Mouse (Mus musculus) layer of hippocampus, postnatal 10 days (tissue): ENCODE measurements around the gene Mgme1. TPM values are rescaled to one million over a fixed set of nuclear protein-coding genes. Genes with fewer than 3 reads are reported as not detected.

ENCODE experiments used
- DNase-seq, 2 experiments: peaks; one replicate each; pipeline ENCODE4 v3.0.0; 2021; ENCODE audit warnings: low spot score in 2 of 2
- total RNA-seq, 2 experiments: library from RNA; stranded (reverse); gene quantifications; 2 replicates each; pipeline ENCODE4 v1.2.3; 2021

Mgme1 gene
- total RNA-seq, 2 experiments from 2014 or later: 2.9 to 3.2 TPM

DNA sequence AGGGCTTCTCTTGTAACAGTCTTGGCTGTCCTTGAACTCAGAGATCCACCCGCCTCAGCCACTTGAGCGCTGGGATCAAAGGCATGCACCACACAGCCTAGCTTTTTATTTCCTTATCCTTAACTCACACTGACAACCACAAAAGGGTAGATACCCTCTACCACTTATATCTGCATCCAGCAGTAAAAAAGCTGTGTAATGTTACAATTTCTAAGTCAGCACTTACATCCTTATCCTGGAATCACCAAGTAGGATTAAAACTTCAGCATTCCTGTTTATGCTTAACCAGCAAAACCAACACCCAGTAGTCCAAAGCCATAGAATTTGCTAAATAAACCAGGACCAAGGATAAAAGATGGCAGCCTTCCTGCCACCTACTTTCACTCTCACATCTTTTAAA is 7.6 kb upstream of the Mgme1 start:
- DNase-seq: no peak

DNA sequence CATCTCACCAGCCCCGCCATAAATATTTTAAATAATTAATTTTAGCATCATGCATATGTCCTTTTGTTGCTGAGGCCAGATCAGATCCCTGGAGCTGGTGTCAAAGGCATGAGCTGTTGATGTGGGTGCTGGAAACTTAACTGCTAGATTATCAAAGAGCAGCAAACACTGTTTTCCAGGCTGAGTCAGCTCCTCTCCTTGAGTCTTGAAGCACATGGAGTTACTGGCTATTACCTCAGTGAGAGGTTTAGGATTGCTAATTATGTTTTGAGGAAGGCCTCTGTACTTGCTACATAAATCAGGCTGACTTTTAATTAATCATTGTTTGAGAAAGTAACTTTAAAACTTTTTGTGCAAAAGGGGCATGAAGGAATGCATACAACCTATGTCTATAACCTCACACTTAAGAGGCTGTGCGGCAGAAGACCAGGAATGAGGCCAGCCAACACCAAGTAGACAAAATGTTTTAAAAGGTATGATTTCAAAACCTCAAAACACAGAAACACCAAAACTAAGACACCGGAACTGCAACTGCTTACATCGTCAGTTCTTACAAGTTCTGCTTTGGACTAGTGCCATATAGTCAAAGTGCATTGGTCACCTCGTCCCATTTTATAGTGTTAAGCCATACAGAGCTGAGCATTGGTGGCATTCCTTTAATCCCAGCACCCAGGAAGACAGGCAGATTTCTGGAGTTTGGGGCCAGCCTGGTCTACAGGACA is 5.9 kb upstream of the Mgme1 start:
- DNase-seq: no peak

DNA sequence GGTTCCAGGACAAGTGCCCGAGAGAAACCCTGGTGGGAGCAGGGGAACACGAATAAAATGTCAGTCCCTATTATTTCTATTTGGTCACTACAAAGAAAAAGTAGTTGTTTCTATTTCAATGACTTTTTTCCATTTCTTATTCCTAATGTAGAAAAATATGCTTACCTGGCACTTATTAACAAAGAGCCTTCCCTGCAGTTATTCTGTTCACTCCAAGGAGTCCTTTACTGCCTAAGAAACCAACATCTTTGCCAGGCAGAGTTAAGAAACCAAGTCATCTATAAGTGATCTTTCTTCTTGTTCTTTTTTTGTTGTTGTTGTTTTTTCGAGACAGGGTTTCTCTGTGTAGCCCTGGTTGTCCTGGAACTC is 5.4 kb upstream of the Mgme1 start:
- no peak for DNase-seq

DNA sequence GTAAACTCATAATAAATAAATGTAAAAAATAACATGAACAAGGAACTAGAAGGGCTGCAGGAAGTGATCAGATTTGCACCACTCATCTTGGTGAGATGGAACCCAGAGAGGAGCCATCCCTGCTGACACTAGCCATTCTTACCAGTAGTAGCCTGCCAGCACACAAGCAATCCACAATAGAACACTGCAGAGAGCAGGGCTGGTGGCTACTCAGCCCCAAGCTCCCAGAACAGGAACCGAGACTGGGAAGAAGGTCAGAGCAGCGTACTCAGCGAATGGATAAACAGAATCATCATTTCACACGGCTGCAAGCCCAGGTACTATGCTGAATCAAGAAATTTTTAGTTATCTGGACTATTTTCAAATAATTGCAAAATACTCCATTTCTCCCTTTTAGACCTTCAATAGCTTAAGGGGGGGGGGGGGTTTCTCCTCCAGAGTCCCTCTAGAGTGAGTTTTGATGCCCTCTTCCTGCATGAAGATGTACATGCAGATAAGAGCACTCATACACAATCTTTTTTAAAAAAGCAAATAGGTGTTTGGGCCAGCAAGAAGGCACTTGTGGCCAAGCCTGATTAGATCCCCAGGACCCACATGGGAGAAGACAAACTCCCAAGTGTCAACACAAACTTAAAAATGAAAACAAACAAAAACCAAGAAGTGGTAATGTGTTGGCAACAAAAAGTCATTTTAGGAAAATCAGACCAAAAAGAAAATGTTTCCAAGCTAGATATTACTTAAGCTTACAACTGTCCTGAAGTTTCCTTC is 4.4 kb upstream of the Mgme1 start:
- no peak for DNase-seq

DNA sequence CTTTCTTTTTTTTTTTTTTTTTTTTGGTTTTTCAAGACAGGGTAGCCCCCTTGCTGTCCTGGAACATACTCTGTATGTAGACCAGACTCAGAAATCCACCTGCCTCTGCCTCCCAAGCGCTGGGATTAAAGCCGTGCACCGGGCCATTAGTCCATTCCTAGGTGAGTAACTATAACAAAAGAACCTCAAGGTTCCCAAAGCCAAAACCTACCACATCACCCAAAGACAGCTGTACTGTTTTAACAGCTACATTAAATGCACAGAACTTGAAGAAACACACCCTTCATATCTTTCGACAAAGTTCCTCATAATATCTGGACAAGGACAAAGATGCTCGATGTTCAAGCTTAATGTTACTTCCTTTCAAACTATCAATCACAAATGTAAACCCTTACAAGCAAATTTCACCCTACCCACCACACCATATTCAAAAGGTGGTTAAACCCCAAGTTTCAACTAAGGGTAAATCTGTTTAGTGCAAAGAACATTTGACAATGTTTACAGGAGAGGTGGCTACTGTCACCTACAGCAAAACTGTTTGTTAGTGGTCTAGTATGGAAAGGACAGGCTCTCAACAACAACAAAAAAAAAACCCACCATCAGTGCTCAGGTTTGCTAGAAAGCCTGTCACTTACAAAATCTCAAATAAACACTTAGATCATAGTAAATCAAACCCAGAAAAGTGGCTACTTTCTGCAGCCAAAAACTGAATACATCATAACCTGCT is 3.3 kb upstream of the Mgme1 start:
- no peak for DNase-seq

DNA sequence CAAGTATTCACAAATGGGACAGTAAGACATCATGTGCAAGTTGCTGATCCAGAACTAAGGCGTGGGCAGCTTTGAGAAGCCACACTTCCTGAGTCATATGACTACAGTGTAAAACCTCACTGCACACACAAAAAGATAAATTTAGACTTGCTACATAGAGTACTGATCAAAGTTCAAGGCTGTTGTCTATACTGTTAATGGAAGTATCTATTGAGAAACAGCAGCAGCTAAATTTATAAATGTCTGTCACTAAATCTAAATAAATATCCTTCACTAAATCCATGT is 2.8 kb upstream of the Mgme1 start:
- DNase-seq: no peak

DNA sequence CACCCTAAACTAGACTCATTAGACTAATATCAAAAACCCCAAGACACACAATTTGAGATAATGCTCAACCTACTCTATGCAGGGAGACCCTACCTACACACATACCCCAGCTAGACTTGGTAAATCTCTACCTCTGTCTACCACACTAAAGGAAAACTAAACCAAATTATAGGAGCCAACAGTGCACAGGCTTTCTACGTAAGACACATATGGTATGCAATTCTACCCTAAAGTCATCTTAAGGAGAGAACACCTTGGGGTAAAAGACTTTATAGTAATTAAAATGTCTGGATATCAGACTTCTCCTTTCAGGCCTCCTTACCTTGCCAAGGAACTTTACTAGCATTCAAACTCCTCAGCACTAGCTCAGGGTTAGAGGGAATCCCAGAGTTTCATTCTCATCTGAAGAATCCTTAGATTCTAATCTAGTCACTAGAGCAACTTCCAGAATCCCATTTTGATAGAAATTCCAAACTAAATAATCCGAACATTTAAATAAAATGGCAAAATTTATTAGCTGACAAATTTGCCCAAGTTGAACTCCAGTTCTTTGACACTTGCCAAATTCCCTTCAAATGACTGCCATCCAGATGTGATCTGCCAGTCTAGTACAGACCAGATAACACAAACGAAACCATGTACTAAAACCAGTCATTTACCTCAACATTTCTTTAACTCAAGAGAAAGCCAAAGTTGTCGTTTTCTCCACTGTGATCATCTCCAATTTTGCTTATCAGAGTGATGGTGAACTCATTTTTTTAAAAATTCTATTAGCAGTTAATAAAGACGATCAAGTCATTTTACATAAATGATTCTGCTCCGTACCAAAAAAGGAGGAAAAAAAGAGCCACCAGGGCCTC is 1.8 kb upstream of the Mgme1 start:
- no peak for DNase-seq

DNA sequence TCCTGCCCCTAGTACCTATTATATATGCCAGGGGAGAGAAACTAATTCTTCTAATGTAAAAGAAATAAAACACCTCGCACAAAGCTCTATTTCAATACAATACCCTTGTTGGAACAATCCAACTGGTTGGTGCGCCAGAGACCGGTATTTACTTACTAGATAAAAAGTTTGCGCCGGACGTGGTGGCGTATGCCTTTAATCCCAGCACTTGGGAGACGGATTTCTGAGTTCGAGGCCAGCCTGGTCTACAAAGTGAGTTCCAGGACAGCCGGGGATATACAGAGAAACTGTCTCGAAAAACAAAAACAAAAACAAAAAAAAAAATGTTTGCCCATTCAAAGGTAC is 1.2 kb upstream of the Mgme1 start:
- no peak for DNase-seq

DNA sequence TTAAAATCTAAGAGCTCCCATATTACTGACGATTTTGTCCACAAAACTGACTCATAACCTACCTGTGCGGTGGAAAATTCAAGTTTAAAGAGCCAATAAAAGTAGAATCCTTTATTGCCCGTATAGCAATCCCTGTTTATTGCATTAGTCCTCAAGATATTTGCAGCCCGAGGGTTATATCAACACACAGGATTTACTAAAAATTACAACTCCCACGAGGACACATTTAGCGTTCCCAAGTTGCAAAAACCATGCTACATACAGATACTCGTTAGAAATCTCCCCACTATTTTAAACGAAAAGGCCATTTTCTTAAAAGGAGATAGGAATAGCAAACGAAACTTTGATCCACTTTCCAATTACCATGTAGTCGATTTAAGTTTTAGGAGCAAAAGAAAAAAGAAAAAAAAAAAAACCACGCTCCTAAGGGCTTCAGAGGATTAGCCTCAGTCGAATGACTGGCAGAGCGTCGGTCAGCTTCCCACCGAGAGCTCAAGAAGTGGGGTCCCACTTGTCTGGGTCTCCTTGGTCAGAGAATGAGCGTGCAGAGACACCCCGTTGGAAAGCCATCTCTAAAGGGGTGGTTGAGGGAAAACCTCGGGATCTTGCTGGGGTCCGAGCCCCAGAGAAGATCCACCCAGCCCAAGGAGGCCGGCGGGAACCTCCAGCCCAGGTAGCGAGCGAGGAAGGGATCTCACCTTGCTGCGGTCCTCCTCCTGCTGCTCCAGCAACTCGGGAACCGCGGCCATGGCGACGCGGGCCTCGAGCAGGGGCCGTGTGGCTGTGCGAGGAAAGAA is 586 bp upstream of the Mgme1 start:
- no peak for DNase-seq

DNA sequence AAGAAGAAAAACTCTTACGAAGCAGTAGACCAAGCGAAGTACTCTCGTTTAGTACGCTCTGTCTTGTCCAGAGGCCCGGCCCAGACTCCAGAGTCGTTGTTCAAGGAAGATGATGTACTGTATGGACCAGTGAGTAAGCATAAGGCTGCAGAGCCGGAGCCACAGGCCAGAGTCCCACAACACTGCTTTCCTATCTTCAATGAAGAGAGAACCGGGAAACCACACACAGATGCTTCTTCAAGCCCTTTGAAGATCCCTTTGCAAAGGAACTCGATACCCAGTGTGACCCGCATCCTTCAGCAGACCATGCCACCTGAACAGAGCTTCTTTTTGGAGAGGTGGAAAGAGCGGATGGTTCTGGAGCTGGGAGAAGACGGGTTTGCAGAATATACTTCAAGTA is 1.6 kb downstream of the Mgme1 start:
- no peak for DNase-seq

DNA sequence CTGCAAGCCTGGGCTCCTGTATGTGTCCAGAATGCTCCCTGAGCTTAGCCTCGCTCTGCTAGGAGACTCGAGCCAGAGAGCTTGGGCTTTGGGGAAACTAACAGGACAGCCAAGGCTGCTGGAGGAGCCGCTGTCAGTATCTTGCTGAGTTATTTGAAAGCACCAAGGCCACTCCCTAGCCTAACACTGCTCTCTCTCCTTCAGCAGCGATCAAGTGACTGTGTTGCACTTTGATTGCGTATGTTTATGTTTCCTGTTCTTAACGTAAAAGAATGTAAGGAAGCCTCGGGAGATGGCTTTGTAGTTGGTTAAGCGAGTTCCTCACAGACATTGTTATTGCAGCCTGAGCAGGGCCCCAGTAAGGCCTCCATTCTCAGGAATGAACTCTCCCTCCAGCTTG is 4.3 kb downstream of the Mgme1 start:
- no peak for DNase-seq

DNA sequence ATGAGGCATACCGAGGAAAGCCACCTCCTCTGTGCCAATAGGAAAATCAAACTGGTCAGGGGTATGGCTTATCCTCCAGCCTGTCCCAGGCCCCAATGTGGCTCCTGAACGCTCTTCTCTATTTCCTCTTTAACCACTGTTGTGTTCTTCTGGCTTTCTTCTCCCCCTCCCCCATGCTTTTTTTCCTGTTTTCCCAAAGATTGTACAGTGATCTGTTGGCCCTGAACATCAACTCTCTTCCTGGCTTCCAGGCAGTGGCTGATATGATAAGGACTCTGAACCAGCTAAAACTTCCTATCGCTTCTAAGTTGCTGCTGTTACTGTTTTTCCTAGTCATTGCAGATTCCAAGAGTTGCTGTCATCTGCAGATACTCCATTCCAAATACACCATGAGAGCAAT is 6.4 kb downstream of the Mgme1 start:
- DNase-seq: no peak

DNA sequence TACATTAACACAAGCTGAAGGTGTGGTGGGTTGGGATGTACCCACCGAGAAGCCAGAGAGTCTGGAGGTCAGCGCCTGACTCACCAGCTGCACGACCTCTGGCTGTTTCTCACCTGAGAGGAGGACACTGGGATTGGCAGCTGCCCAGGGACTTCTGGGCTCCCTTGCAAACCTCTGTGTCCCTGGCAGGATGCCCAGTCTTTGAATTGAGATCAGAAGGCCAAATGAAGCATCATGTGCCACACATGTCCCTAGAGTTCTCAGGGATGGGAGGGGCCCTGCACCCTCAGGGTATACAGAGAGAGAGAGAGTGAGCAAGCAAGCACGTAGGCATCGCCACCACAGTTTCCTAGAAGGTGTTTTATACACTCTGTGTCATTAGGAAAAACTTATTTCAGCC is 9.3 kb downstream of the Mgme1 start:
- no peak for DNase-seq

DNA sequence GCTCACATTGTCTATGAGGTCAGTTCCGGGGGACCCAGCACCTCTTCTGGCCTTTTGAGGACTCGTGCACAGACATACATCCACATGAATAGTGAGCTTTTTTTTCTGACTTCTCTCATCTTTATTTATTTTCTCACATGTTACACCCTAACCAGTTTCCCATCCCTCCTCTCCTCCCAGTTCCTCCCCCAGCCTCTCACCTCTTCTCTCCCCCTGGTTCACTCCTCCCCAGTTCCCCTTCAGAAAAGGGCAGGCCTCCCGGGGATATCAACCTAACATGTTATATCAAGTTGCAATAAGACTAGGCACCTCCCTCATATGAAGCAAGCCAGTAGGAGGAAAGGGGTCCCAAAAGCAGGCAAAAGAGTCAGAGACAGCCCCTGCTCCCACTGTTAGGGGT is 10.1 kb downstream of the Mgme1 start:
- no peak for DNase-seq

DNA sequence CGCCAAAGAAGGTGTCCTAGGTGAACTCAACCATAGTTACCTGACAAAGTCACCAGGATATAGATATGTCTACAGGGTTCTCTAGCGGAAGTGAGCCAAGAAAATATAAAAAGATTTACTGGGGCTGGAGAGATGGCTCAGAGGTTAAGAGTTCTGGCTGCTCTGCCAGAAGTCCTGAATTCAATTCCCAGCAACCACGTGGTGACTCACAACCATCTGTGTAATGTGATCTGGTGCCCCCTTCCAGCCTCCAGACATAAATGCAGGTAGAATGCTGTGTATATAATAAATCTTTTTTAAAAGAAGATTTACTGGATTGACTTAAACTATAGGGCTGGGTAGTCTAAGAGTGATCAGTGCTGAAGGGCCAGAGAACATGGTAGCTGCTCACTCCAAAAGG is 11.0 kb downstream of the Mgme1 start:
- DNase-seq: no peak

DNA sequence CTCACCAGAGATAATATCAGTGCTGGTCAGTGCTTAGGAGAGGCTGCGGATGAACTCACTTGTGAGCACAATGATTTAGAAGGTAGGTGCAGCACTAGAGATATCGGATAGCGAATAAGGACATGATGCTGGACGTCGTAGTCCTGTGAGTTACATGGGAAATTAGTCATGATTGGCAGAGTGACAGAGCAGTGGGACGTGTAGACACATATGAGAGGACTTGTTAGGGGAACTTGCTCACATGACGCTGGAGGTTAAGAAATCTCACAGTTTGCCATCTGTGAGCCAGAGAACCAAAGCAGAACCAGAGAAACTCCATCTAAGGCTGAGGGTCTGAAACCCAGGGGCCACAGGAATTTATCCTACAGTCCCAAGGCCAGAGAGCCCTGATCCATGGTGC is 19.9 kb downstream of the Mgme1 start:
- no peak for DNase-seq

DNA sequence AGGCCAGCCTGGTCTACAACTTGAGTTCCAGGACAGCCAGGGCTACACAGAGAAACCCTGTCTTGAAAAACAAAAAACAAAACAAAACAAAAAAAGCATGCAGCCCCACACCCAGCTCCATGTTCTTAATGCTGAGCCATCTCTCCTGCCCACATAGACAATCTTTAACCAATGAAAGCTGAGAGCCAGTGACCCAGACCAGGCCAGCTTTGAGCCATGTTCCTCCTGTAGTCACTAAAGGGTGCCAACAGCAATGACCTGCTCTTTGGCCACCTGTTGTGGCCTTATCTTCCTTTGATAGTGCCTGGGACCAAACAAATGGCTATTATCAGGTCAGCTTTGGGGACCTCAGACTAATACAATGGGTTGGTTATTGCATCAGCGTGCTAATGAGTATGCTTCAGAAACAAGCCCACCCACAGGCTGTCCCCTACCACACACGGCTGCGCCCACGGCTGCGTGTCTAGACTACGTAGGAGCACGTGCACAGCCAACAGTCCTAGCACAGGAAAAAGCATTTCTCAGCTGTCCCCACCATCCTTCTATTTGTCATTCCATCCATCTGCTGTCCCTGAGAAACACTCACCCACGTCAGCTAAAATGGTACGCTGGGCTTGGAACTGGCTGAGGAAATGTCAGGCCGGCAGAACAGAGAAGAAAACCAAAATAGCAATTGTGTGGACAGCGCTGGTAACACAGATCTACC is 21.3 kb downstream of the Mgme1 start:
- DNase-seq: peak; percentile 28

DNA sequence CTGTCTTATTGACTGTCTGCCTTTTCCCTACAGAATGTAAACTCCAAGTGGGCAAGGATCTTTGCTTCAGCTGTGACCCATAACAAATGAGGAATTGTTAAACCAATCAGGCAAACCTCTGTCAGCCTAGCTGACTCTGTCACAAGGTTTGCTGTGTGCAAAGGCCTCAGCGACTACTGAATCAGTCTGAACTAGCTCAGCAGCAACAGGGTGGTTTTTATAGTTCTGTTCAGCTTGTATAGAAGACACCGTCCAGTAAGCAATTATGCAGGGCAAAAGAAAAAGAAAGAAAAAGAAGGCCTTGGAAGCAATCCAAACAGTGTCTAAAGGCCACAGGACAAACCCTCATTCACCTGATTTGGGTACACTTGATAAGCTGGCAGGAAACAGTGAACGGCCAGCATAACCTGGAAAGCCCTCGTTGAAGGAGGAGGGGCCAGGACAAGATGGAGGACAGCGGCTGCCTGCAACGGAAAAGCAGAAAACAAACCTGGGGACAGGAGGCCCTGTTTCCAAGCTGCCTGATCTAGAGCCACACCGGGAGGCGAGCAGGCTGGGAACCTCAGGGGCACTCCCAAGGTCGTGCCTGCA is 24.8 kb downstream of the Mgme1 start:
- no peak for DNase-seq

DNA sequence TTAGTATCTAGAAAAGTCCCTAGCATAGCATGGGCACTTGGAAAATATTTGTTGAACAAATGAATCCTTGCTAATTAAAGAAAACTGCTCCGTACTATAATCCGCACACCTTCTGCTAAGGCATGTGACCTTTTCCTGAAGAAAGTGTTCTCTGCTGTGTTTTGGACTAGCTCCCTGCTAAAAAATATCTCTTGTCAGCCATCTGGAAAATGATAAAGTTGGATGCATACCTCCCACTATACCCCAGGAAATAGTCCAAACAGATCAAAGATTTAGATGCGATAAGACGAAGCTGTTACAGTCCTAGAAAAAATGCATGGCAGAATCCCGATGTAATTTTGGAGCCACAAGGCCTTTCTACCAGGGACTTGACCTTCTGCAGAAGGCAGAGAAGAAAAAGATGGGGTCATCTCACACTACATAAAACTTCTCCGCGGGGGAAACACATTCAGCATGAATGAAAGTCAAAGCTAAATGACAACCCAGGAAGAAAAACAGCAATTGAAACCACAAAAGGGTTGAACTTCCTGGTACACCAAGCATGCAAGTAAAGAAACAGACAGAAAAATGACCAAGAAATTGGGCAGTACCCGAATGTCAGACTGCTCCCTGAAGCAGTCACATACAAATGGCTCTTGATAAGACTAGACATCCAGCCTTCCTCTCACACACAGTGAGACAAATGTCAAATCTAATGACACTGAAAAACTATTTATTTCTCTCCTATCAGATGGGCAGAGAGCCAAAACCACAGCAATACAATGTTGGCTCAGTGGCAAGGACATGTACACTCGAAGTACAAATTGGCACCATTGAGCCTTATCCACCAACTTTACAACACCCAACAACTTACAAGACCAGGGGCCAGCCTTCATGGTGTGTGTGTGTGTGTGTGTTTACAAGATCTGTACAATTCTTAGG is 29.5 kb downstream of the Mgme1 start:
- DNase-seq: no peak
